ENCODE assay signal across 13 mouse cellular contexts in genomic region chr13:105300009-105300346, GRCm38 (mm10). TPM values are rescaled to one million over a fixed set of nuclear protein-coding genes. Genes with fewer than 3 reads are reported as not detected.
A peak's percentile ranks its signal among the peaks of the same experiment; 100 is the strongest.
DNase-seq lines count a peak whose midpoint lies in the region; ATAC-seq and TF ChIP-seq lines count a peak whose summit lies in the region.
"Had no signal": no experiment of that assay in that cellular context is flagged by ENCODE, and none has a peak within 500 bp of the region (broad histone marks: within the 10 kb centered on the region; RNA-seq: fewer than 3 reads in every experiment).

No protein-coding gene starts in this region.

- H3K4me1 ChIP-seq in lung, postnatal 0 days (ENCODE audit: insufficient read depth, low read depth, low read length): no peaks in the 10 kb centered on the region
- no peaks in the 10 kb centered on the region for H3K4me1 ChIP-seq in brown adipose tissue, adult 24 weeks (ENCODE audit: control insufficient read depth, insufficient read depth, insufficient read length, low read length)
- H3K4me1 ChIP-seq in liver, embryonic 16.5 days (ENCODE audit: control insufficient read depth, low read depth, low read length): no peaks in the 10 kb centered on the region
- no peaks in the 10 kb centered on the region for H3K4me1 ChIP-seq in cerebellum, adult 2 months (ENCODE audit: control insufficient read depth, insufficient read depth, low read length)

- no peak for TF ChIP-seq POLR2A in cerebellum, adult 2 months (IDR thresholded peaks at IDR 0.05; ENCODE audit: borderline replicate concordance, insufficient read depth, low read length)

- no peak overlapping the region for H3K9ac ChIP-seq in lung, postnatal 0 days (replicated peaks; ENCODE audit: low read depth)
- no peak overlapping the region for H3K9ac ChIP-seq in liver, embryonic 16.5 days (ENCODE audit: low read depth, low read length)
- H3K9ac ChIP-seq: limb, embryonic 13.5 days had no signal

- TF ChIP-seq CTCF in lung, postnatal 0 days (IDR thresholded peaks at IDR 0.05): no peak
- TF ChIP-seq CTCF in cerebellum, adult 2 months (IDR thresholded peaks at IDR 0.05; ENCODE audit: borderline replicate concordance, insufficient read depth, low read depth, low read length): no peak

- no peaks in the 10 kb centered on the region for H3K9me3 ChIP-seq in lung, postnatal 0 days (ENCODE audit: low read length)
- H3K9me3 ChIP-seq in liver, embryonic 16.5 days (replicated peaks; ENCODE audit: control insufficient read depth, low read length): no peaks in the 10 kb centered on the region
- H3K9me3 ChIP-seq: limb, embryonic 13.5 days had no signal

- no peak for ATAC-seq in lung, postnatal 0 days
- 0 out of 2 replicates have a peak, but pooled peaks have one; percentile 47 for ATAC-seq in liver, embryonic 16.5 days (ENCODE audit: low read depth)
- no peak for ATAC-seq in inflammation-experienced regulatory T-cells, adult 6 months
- ATAC-seq: activated CD4-positive, CD25-positive, alpha-beta regulatory T cell, adult 4 months; intestine, embryonic 16.5 days had no signal

- no peaks in the 10 kb centered on the region for H3K36me3 ChIP-seq in lung, postnatal 0 days (ENCODE audit: insufficient read depth, low read length)
- no peaks in the 10 kb centered on the region for H3K36me3 ChIP-seq in liver, embryonic 16.5 days (ENCODE audit: control insufficient read depth, insufficient read depth)
- H3K36me3 ChIP-seq: limb, embryonic 13.5 days had no signal

- no peak for TF ChIP-seq EP300 in lung, postnatal 0 days (IDR thresholded peaks at IDR 0.05)

- H3K4me3 ChIP-seq in lung, postnatal 0 days (ENCODE audit: low read depth, low read length): no peak overlapping the region
- H3K4me3 ChIP-seq in brown adipose tissue, adult 24 weeks (ENCODE audit: insufficient read depth, low read depth, low read length): no peak overlapping the region
- H3K4me3 ChIP-seq in liver, embryonic 16.5 days (ENCODE audit: low read depth, low read length): no peak overlapping the region
- no peak overlapping the region for H3K4me3 ChIP-seq in cerebellum, adult 2 months (replicated peaks; ENCODE audit: insufficient read depth, low read depth, low read length)
- H3K4me3 ChIP-seq: erythroblast, embryonic 14.5 days; limb, embryonic 13.5 days had no signal

- H3K27me3 ChIP-seq in lung, postnatal 0 days (replicated peaks; ENCODE audit: insufficient read depth, low read length): no peaks in the 10 kb centered on the region
- H3K27me3 ChIP-seq in liver, embryonic 16.5 days (ENCODE audit: control insufficient read depth, insufficient read depth, low read depth, low read length): no peaks in the 10 kb centered on the region; the same call in none of the 2 replicates
- no peaks in the 10 kb centered on the region for H3K27me3 ChIP-seq in cerebellum, adult 2 months (ENCODE audit: control insufficient read depth, insufficient read depth, low read length)
- H3K27me3 ChIP-seq: limb, embryonic 13.5 days had no signal

- peak; percentile 41 for DNase-seq in lung, postnatal 0 days (ENCODE audit: low spot score)
- DNase-seq in lung, postnatal 14 days: no peak
- peak; percentile 25 for DNase-seq in skeletal muscle tissue, adult 2 months (ENCODE audit: low read depth, low spot score)
- no peak for DNase-seq in urinary bladder, postnatal 10 days (ENCODE audit: low spot score)
- DNase-seq in cerebellum, adult 2 months: no peak
- DNase-seq: thymus, postnatal 14 days had no signal

- no peak overlapping the region for H3K27ac ChIP-seq in lung, postnatal 0 days (ENCODE audit: low read length)
- H3K27ac ChIP-seq in brown adipose tissue, adult 24 weeks (replicated peaks; ENCODE audit: low read depth, low read length): peak overlapping the region; percentile 70
- no peak overlapping the region for H3K27ac ChIP-seq in liver, embryonic 16.5 days (ENCODE audit: low read length)
- H3K27ac ChIP-seq in cerebellum, adult 2 months (ENCODE audit: insufficient read depth, low read length): no peak overlapping the region
- H3K27ac ChIP-seq: limb, embryonic 13.5 days had no signal

- WGBS in lung, postnatal 0 days: 56% methylated on average over 4 of the region's 4 CpGs
- WGBS in liver, embryonic 16.5 days (ENCODE audit: insufficient replicate concordance): 15% methylated on average over 4 of the region's 4 CpGs
- 67% methylated on average over 4 of the region's 4 CpGs for WGBS in cerebellum, adult 2 months

- H3K4me2 ChIP-seq in lung, postnatal 0 days (replicated peaks; ENCODE audit: low read depth, low read length): no peak overlapping the region
- H3K4me2 ChIP-seq in liver, embryonic 16.5 days (ENCODE audit: low read depth, low read length): no peak overlapping the region
- H3K4me2 ChIP-seq: limb, embryonic 13.5 days had no signal

RNA-seq across cellular contexts. Expression of gene Rnf180, which starts 5.4 kb away (rescaled TPM):
- polyA plus RNA-seq in lung, postnatal 0 days (2015; fragmentation: Nextera tagmentation; extraction: Ambion mirVana): 3.1 and 3.5 TPM in 2 replicates
- 0.92 TPM in 1 of 2 replicates, not detected in the other for polyA plus RNA-seq in brown adipose tissue, adult 24 weeks (2012; ENCODE audit: insufficient read depth, insufficient read length, missing spikeins)
- 0.54 and 0.59 TPM in 2 replicates for polyA plus RNA-seq in liver, embryonic 16.5 days (2015; fragmentation: Nextera tagmentation; extraction: Ambion mirVana)
- polyA plus RNA-seq in inflammation-experienced regulatory T-cells, adult 6 months (2017; shearing (Covaris generic)): not detected
- 8.7 and 9.1 TPM in 2 replicates for polyA plus RNA-seq in cerebellum, adult 2 months (2012; rRNA removed)
- polyA plus RNA-seq: erythroblast, embryonic 14.5 days had no signal

Comparison
In these comparisons a context has a peak if more than half of its experiments do, and no peak if none do; other contexts are left out.
1. DNase-seq: peak in lung, postnatal 0 days (single experiment) and skeletal muscle tissue, adult 2 months (single experiment); none in lung, postnatal 14 days (single experiment), urinary bladder, postnatal 10 days (single experiment) and cerebellum, adult 2 months (0 of 2).